Mouse (Mus musculus): Measurements from ENCODE around the gene Flvcr2. TPM values are rescaled to one million over a fixed set of nuclear protein-coding genes. Genes with fewer than 3 reads are reported as not detected.
A peak's percentile ranks its signal among the peaks of the same experiment; 100 is the strongest.

The Flvcr2 gene
- polyA plus RNA-seq, 1 experiment: 0.16 TPM

- Histone ChIP-seq H3K79me2 (ENCODE audit: control insufficient read depth, insufficient read depth) (peaks cover 51% of the 10 kb centered on the region), H3K4me3 (ENCODE audit: insufficient read depth, poor library complexity, severe bottlenecking) (peak within 1 kb of the TSS; percentile 75), H3K79me3 (ENCODE audit: low read depth) (peaks cover 18% of the 10 kb centered on the region), H3K36me3 (ENCODE audit: control insufficient read depth, insufficient read depth) (peaks cover 43% of the 10 kb centered on the region), H3ac (ENCODE audit: control insufficient read depth, insufficient read length, low read depth) (peak within 1 kb of the TSS; percentile 96), H3K27me3 (ENCODE audit: control insufficient read depth, insufficient read depth, insufficient read length) (no peaks in the 10 kb centered on the region)
- TF ChIP-seq MAX (IDR thresholded peaks at IDR 0.05): peak; percentile 34
- TF ChIP-seq MYOG (IDR thresholded peaks at IDR 0.05; ENCODE audit: control insufficient read depth, extremely low read depth, insufficient read length): no peak
These were observed 78.3 kb downstream of the Flvcr2 start, which contains the start of the genes Erg28 and Ttll5 for GRCm38 (mm10) chr12:85824438-85825264. TSS of gene Erg28 (minus strand) at chr12:85824550. TSS of gene Ttll5 (plus strand) at chr12:85824659.

GRCm38 (mm10) chr12:85825361-85825760 is 79.0 kb downstream of the Flvcr2 start:
- Histone ChIP-seq H3K36me3 (ENCODE audit: control insufficient read depth, insufficient read depth) (peaks cover 36% of the 10 kb centered on the region), H3K4me3 (ENCODE audit: insufficient read depth, poor library complexity, severe bottlenecking) (peak overlapping the region; percentile 75), H3ac (ENCODE audit: control insufficient read depth, insufficient read length, low read depth) (peak overlapping the region; percentile 96), H3K79me3 (ENCODE audit: low read depth) (peaks cover 18% of the 10 kb centered on the region), H3K27me3 (ENCODE audit: control insufficient read depth, insufficient read depth, insufficient read length) (no peaks in the 10 kb centered on the region), H3K79me2 (ENCODE audit: control insufficient read depth, insufficient read depth) (peaks cover 51% of the 10 kb centered on the region)
- TF ChIP-seq MYOD1 (IDR thresholded peaks at IDR 0.05; ENCODE audit: control insufficient read depth, insufficient read length, low read depth) (no peak), MYOG (IDR thresholded peaks at IDR 0.05; ENCODE audit: control insufficient read depth, extremely low read depth, insufficient read length) (no peak), FOSL1 (IDR thresholded peaks at IDR 0.05; ENCODE audit: insufficient read depth, low read length, poor library complexity, severe bottlenecking) (no peak), CTCF (IDR thresholded peaks at IDR 0.05; ENCODE audit: control insufficient read depth, insufficient read depth, insufficient read length) (no peak), CEBPB (IDR thresholded peaks at IDR 0.05; ENCODE audit: low read depth) (no peak), USF1 (IDR thresholded peaks at IDR 0.05; ENCODE audit: low read depth) (no peak), MAX (IDR thresholded peaks at IDR 0.05) (no peak)

GRCm38 (mm10) chr12:85825822-85826221 is 79.5 kb downstream of the Flvcr2 start:
- peaks cover 18% of the 10 kb centered on the region for H3K79me3 ChIP-seq (ENCODE audit: low read depth)
- no peaks in the 10 kb centered on the region for H3K27me3 ChIP-seq (ENCODE audit: control insufficient read depth, insufficient read depth, insufficient read length)
- TF ChIP-seq USF1 (IDR thresholded peaks at IDR 0.05; ENCODE audit: low read depth): no peak
- peaks cover 51% of the 10 kb centered on the region for H3K79me2 ChIP-seq (ENCODE audit: control insufficient read depth, insufficient read depth)
- peak overlapping the region; percentile 75 for H3K4me3 ChIP-seq (ENCODE audit: insufficient read depth, poor library complexity, severe bottlenecking)
- H3ac ChIP-seq (ENCODE audit: control insufficient read depth, insufficient read length, low read depth): no peak overlapping the region
- H3K36me3 ChIP-seq (ENCODE audit: control insufficient read depth, insufficient read depth): peaks cover 32% of the 10 kb centered on the region

GRCm38 (mm10) chr12:85828856-85829255 is 82.5 kb downstream of the Flvcr2 start:
- TF ChIP-seq MYOG (IDR thresholded peaks at IDR 0.05; ENCODE audit: control insufficient read depth, extremely low read depth, insufficient read length) (no peak), MAX (IDR thresholded peaks at IDR 0.05) (no peak), CTCF (IDR thresholded peaks at IDR 0.05; ENCODE audit: control insufficient read depth, insufficient read depth, insufficient read length) (no peak), CEBPB (IDR thresholded peaks at IDR 0.05; ENCODE audit: low read depth) (no peak), USF1 (IDR thresholded peaks at IDR 0.05; ENCODE audit: low read depth) (no peak), FOSL1 (IDR thresholded peaks at IDR 0.05; ENCODE audit: insufficient read depth, low read length, poor library complexity, severe bottlenecking) (no peak), MYOD1 (IDR thresholded peaks at IDR 0.05; ENCODE audit: control insufficient read depth, insufficient read length, low read depth) (no peak)
- Histone ChIP-seq H3K79me2 (ENCODE audit: control insufficient read depth, insufficient read depth) (peaks cover 24% of the 10 kb centered on the region), H3K36me3 (ENCODE audit: control insufficient read depth, insufficient read depth) (peaks cover 38% of the 10 kb centered on the region)

GRCm38 (mm10) chr12:85829866-85830265 is 83.5 kb downstream of the Flvcr2 start:
- Histone ChIP-seq H3K36me3 (ENCODE audit: control insufficient read depth, insufficient read depth) (peaks cover 44% of the 10 kb centered on the region), H3K79me3 (ENCODE audit: low read depth) (peaks cover 2% of the 10 kb centered on the region), H3K79me2 (ENCODE audit: control insufficient read depth, insufficient read depth) (peaks cover 19% of the 10 kb centered on the region), H3K4me3 (ENCODE audit: insufficient read depth, poor library complexity, severe bottlenecking) (no peak overlapping the region), H3ac (ENCODE audit: control insufficient read depth, insufficient read length, low read depth) (no peak overlapping the region), H3K27me3 (ENCODE audit: control insufficient read depth, insufficient read depth, insufficient read length) (no peaks in the 10 kb centered on the region)
- no peak for TF ChIP-seq USF1 (IDR thresholded peaks at IDR 0.05; ENCODE audit: low read depth)
- TF ChIP-seq CTCF (IDR thresholded peaks at IDR 0.05; ENCODE audit: control insufficient read depth, insufficient read depth, insufficient read length): no peak
- no peak for TF ChIP-seq MYOG (IDR thresholded peaks at IDR 0.05; ENCODE audit: control insufficient read depth, extremely low read depth, insufficient read length)
- TF ChIP-seq CEBPB (IDR thresholded peaks at IDR 0.05; ENCODE audit: low read depth): no peak
- TF ChIP-seq FOSL1 (IDR thresholded peaks at IDR 0.05; ENCODE audit: insufficient read depth, low read length, poor library complexity, severe bottlenecking): no peak
- no peak for TF ChIP-seq MAX (IDR thresholded peaks at IDR 0.05)
- TF ChIP-seq MYOD1 (IDR thresholded peaks at IDR 0.05; ENCODE audit: control insufficient read depth, insufficient read length, low read depth): no peak

More at GRCm38 (mm10) chr12:85828856-85829255, 82.5 kb downstream of the Flvcr2 start:
- Histone ChIP-seq H3ac (ENCODE audit: control insufficient read depth, insufficient read length, low read depth) (no peak overlapping the region), H3K79me3 (ENCODE audit: low read depth) (peaks cover 4% of the 10 kb centered on the region), H3K4me3 (ENCODE audit: insufficient read depth, poor library complexity, severe bottlenecking) (no peak overlapping the region), H3K27me3 (ENCODE audit: control insufficient read depth, insufficient read depth, insufficient read length) (no peaks in the 10 kb centered on the region)

GRCm38 (mm10) chr12:85830691-85831090 is 84.4 kb downstream of the Flvcr2 start:
- Histone ChIP-seq H3K27me3 (ENCODE audit: control insufficient read depth, insufficient read depth, insufficient read length) (no peaks in the 10 kb centered on the region), H3ac (ENCODE audit: control insufficient read depth, insufficient read length, low read depth) (no peak overlapping the region), H3K4me3 (ENCODE audit: insufficient read depth, poor library complexity, severe bottlenecking) (no peak overlapping the region), H3K79me2 (ENCODE audit: control insufficient read depth, insufficient read depth) (peaks cover 11% of the 10 kb centered on the region), H3K79me3 (ENCODE audit: low read depth) (no peaks in the 10 kb centered on the region), H3K36me3 (ENCODE audit: control insufficient read depth, insufficient read depth) (peaks cover 50% of the 10 kb centered on the region)
- TF ChIP-seq USF1 (IDR thresholded peaks at IDR 0.05; ENCODE audit: low read depth): no peak
- no peak for TF ChIP-seq FOSL1 (IDR thresholded peaks at IDR 0.05; ENCODE audit: insufficient read depth, low read length, poor library complexity, severe bottlenecking)
- no peak for TF ChIP-seq MAX (IDR thresholded peaks at IDR 0.05)
- no peak for TF ChIP-seq MYOD1 (IDR thresholded peaks at IDR 0.05; ENCODE audit: control insufficient read depth, insufficient read length, low read depth)
- TF ChIP-seq MYOG (IDR thresholded peaks at IDR 0.05; ENCODE audit: control insufficient read depth, extremely low read depth, insufficient read length): no peak
- TF ChIP-seq CEBPB (IDR thresholded peaks at IDR 0.05; ENCODE audit: low read depth): no peak
- no peak for TF ChIP-seq CTCF (IDR thresholded peaks at IDR 0.05; ENCODE audit: control insufficient read depth, insufficient read depth, insufficient read length)
